Mouse (Mus musculus): ENCODE data around the gene Eif3k.

Gene Eif3k

GRCm38 (mm10) chr7:28957997-28958725, 23.5 kb downstream of the Eif3k start:
- no peak for DNase-seq

GRCm38 (mm10) chr7:28957286-28957685, 24.4 kb downstream of the Eif3k start:
- peak; percentile 40 for DNase-seq

- DNase-seq = no peak
Measured at GRCm38 (mm10) chr7:28956270-28956669, 25.4 kb downstream of the Eif3k start.

- DNase-seq = no peak
Measured at GRCm38 (mm10) chr7:28955295-28955897, 26.3 kb downstream of the Eif3k start.

- DNase-seq = no peak
Measured at GRCm38 (mm10) chr7:28954773-28955172, 26.9 kb downstream of the Eif3k start.

- no peak for DNase-seq
Measured at GRCm38 (mm10) chr7:28953476-28954376, 27.9 kb downstream of the Eif3k start.

GRCm38 (mm10) chr7:28952786-28953185, 28.9 kb downstream of the Eif3k start:
- peak; percentile 81 for DNase-seq

GRCm38 (mm10) chr7:28951764-28952163, 29.9 kb downstream of the Eif3k start:
- DNase-seq = no peak

GRCm38 (mm10) chr7:28950346-28951037, 31.2 kb downstream of the Eif3k start:
- DNase-seq = no peak

- no peak for DNase-seq
Measured at GRCm38 (mm10) chr7:28949298-28949697, 32.4 kb downstream of the Eif3k start.

GRCm38 (mm10) chr7:28948746-28949145, 32.9 kb downstream of the Eif3k start:
- no peak for DNase-seq

GRCm38 (mm10) chr7:28946271-28946610, 35.4 kb downstream of the Eif3k start:
- DNase-seq = no peak

- DNase-seq = peak; percentile 62
Measured at GRCm38 (mm10) chr7:28945416-28946270, 36.0 kb downstream of the Eif3k start.

- DNase-seq = no peak
Measured at GRCm38 (mm10) chr7:28944756-28945415, 36.8 kb downstream of the Eif3k start.

GRCm38 (mm10) chr7:28943451-28944180, 38.0 kb downstream of the Eif3k start:
- DNase-seq = no peak

GRCm38 (mm10) chr7:28941542-28941941, 40.1 kb downstream of the Eif3k start:
- DNase-seq = no peak

GRCm38 (mm10) chr7:28941129-28941528, 40.5 kb downstream of the Eif3k start:
- no peak for DNase-seq

GRCm38 (mm10) chr7:28939418-28940183, 42.1 kb downstream of the Eif3k start:
- no peak for DNase-seq

GRCm38 (mm10) chr7:28938654-28939053, 43.0 kb downstream of the Eif3k start:
- DNase-seq = no peak

- DNase-seq = peak; percentile 69
Measured at GRCm38 (mm10) chr7:28936787-28937186, 44.9 kb downstream of the Eif3k start.

Measured in lung, postnatal 10 days (tissue).